Mouse (Mus musculus) kidney, adult 2 months (tissue): Measurements from ENCODE around the gene Tmc6. TPM values are rescaled to one million over a fixed set of nuclear protein-coding genes. Genes with fewer than 3 reads are reported as not detected.

Experiments
- DNase-seq: peaks from one replicate; pipeline ENCODE4 v3.0.0; 2021
- H3K27ac ChIP-seq: fragments of 200-500 bp; 2 replicates; pipeline ENCODE4 v1.5.1; 2012; ENCODE audit warnings: low read depth, low read length, control low read depth, inconsistent platforms; ENCODE audit not compliant: insufficient read depth
- H3K27me3 ChIP-seq: fragments of 200-500 bp; replicated peaks from 2 replicates; pipeline ENCODE4 v1.6.1; 2012; ENCODE audit warnings: mild to moderate bottlenecking, moderate library complexity, low read length, inconsistent platforms; ENCODE audit not compliant: control insufficient read depth, insufficient read depth
- H3K36me3 ChIP-seq: fragments of 200-500 bp; 2 replicates; pipeline ENCODE4 v1.6.1; 2012; ENCODE audit warnings: mild to moderate bottlenecking, moderate library complexity, low read length, inconsistent platforms; ENCODE audit not compliant: control insufficient read depth, insufficient read depth
- H3K4me1 ChIP-seq: fragments of 200-500 bp; 2 replicates; pipeline ENCODE4 v1.6.1; 2011; ENCODE audit warnings: low read length; ENCODE audit not compliant: control insufficient read depth, insufficient read depth
- H3K4me3 ChIP-seq: fragments of 200-500 bp; 2 replicates; pipeline ENCODE4 v1.5.1; 2011; ENCODE audit warnings: mild to moderate bottlenecking, low read depth, low read length, control low read depth; ENCODE audit not compliant: insufficient read depth
- CTCF ChIP-seq: fragments of 200-500 bp; conservative IDR thresholded peaks from 2 replicates; pipeline ENCODE4 v1.5.1; 2011; ENCODE audit warnings: low read depth, mild to moderate bottlenecking, control low read depth, low read length, moderate library complexity, mixed read lengths; ENCODE audit not compliant: insufficient read depth, insufficient read length
- POLR2A ChIP-seq: fragments of 200-500 bp; IDR thresholded peaks from one replicate; pipeline ENCODE4 v1.6.1; 2011; ENCODE audit warnings: low read depth, low read length, control low read depth
- WGBS: fragments of 180-500 bp; shearing (Covaris S2); methylation state at CpG from one replicate; pipeline ENCODE4 v1.1.7; 2018; 5-methylcytosine and 5-hydroxymethylcytosine counted together
- polyA plus RNA-seq: library from polyadenylated mRNA; depleted of rRNA; stranded (reverse); fragments of >200 nt; gene quantifications from 2 replicates; pipeline ENCODE4 v1.2.3, GENCODE M21; 2012; rRNA removed

Tmc6 gene
- polyA plus RNA-seq, 1 experiment: 48.4 TPM

- whole genome bisulfite sequencing: 27% methylated on average over 1 of the region's 1 CpGs
- Histone ChIP-seq H3K4me1 (peaks cover 26% of the 10 kb centered on the region), H3K4me3 (no peak overlapping the region), H3K27ac (peak overlapping the region; percentile 96), H3K36me3 (no peaks in the 10 kb centered on the region), H3K27me3 (no peaks in the 10 kb centered on the region)
- DNase-seq: peak; percentile 92
- TF ChIP-seq POLR2A (no peak), CTCF (no peak)
Observed at GRCm38 (mm10) chr11:117728841-117729240, 53.2 kb downstream of the Tmc6 start.

- Histone ChIP-seq H3K4me1 (peaks cover 26% of the 10 kb centered on the region), H3K36me3 (no peaks in the 10 kb centered on the region), H3K27ac (peak overlapping the region; percentile 96), H3K27me3 (no peaks in the 10 kb centered on the region), H3K4me3 (no peak overlapping the region)
- DNase-seq: no peak
- TF ChIP-seq CTCF: no peak
- TF ChIP-seq POLR2A: no peak
- WGBS: 59% methylated on average over 5 of the region's 5 CpGs
Observed at GRCm38 (mm10) chr11:117728245-117728644, 53.8 kb downstream of the Tmc6 start.

GRCm38 (mm10) chr11:117727031-117727430, 55.0 kb downstream of the Tmc6 start:
- no peak for DNase-seq
- H3K36me3 ChIP-seq: no peaks in the 10 kb centered on the region
- no peaks in the 10 kb centered on the region for H3K27me3 ChIP-seq
- H3K4me1 ChIP-seq: peaks cover 25% of the 10 kb centered on the region
- TF ChIP-seq POLR2A (no peak), CTCF (no peak)
- H3K27ac ChIP-seq: no peak overlapping the region
- H3K4me3 ChIP-seq: no peak overlapping the region
- WGBS: 63% methylated on average over 4 of the region's 4 CpGs

- Histone ChIP-seq H3K4me3 (no peak overlapping the region), H3K27me3 (no peaks in the 10 kb centered on the region), H3K36me3 (peaks cover 2% of the 10 kb centered on the region), H3K4me1 (peaks cover 10% of the 10 kb centered on the region; the same call in 1 of the 2 replicates), H3K27ac (no peak overlapping the region)
- 79% methylated on average over 6 of the region's 6 CpGs for WGBS
- DNase-seq: no peak
- TF ChIP-seq POLR2A: no peak
- TF ChIP-seq CTCF: no peak
Observed at GRCm38 (mm10) chr11:117724604-117725301, 57.2 kb downstream of the Tmc6 start.

GRCm38 (mm10) chr11:117718838-117719237, 63.2 kb downstream of the Tmc6 start:
- TF ChIP-seq POLR2A (no peak), CTCF (no peak)
- 91% methylated on average over 3 of the region's 3 CpGs for WGBS
- no peak for DNase-seq
- Histone ChIP-seq H3K4me3 (no peak overlapping the region), H3K4me1 (no peaks in the 10 kb centered on the region), H3K36me3 (peaks cover 3% of the 10 kb centered on the region), H3K27me3 (no peaks in the 10 kb centered on the region), H3K27ac (no peak overlapping the region)

Other genes starting within 250 kb of the Tmc6 start
- 14.9 and 16.8 TPM in 2 replicates for gene Tnrc6c, start 127.9 kb downstream of the Tmc6 start, polyA plus RNA-seq
- gene Tmc8, start 122 bp downstream of the Tmc6 start, polyA plus RNA-seq: 3.3 and 5.3 TPM in 2 replicates
- gene 6030468B19Rik, start 15.5 kb upstream of the Tmc6 start, polyA plus RNA-seq: 0.09 TPM in 1 of 2 replicates, not detected in the other
- 0.18 and 0.22 TPM in 2 replicates for gene Gm20708, start 27.5 kb upstream of the Tmc6 start, polyA plus RNA-seq
- gene Syngr2, start 27.5 kb upstream of the Tmc6 start, polyA plus RNA-seq: 150 and 155 TPM in 2 replicates
- gene Afmid, start 43.7 kb upstream of the Tmc6 start, polyA plus RNA-seq: 85.6 and 89.7 TPM in 2 replicates
- 15.5 and 15.8 TPM in 2 replicates for gene Tk1, start 43.9 kb upstream of the Tmc6 start, polyA plus RNA-seq
- 0.75 and 1.3 TPM in 2 replicates for gene Birc5, start 67.1 kb upstream of the Tmc6 start, polyA plus RNA-seq
- gene Tmem235, start 78.6 kb upstream of the Tmc6 start, polyA plus RNA-seq: 0.08 and 0.10 TPM in 2 replicates
- 14.9 and 20.1 TPM in 2 replicates for gene Tha1, start 91.3 kb upstream of the Tmc6 start, polyA plus RNA-seq
- gene Socs3, start 187.8 kb upstream of the Tmc6 start, polyA plus RNA-seq: 4.3 and 5.0 TPM in 2 replicates
- gene Pgs1, start 204.1 kb upstream of the Tmc6 start, polyA plus RNA-seq: 29.7 and 30.4 TPM in 2 replicates